Comparison of ENCODE assay signal across 7 mouse cellular contexts in genomic region chr6:61179641-61179948, GRCm38 (mm10). TPM values are rescaled to one million over a fixed set of nuclear protein-coding genes. Genes with fewer than 3 reads are reported as not detected.
DNase-seq lines count a peak whose midpoint lies in the region; ATAC-seq and TF ChIP-seq lines count a peak whose summit lies in the region.

No protein-coding gene starts in this region.

- TF ChIP-seq CTCF in lung, embryonic 14.5 days (IDR thresholded peaks at IDR 0.05; ENCODE audit: low read depth), result no peak
- TF ChIP-seq CTCF in olfactory bulb, adult 2 months (IDR thresholded peaks at IDR 0.05; ENCODE audit: insufficient read depth, low read depth, low read length), result no peak

- 4% methylated on average over 5 of the region's 5 CpGs for WGBS in lung, embryonic 14.5 days
- WGBS in forebrain, embryonic 10.5 days, result 4% methylated on average over 5 of the region's 5 CpGs
- WGBS in limb, embryonic 10.5 days, result 3% methylated on average over 5 of the region's 5 CpGs
- 4% methylated on average over 5 of the region's 5 CpGs for WGBS in olfactory bulb, adult 2 months

- peaks cover 5% of the 10 kb centered on the region; the same call in 1 of the 2 replicates for H3K27me3 ChIP-seq in lung, embryonic 14.5 days (ENCODE audit: insufficient read depth, low read length)
- H3K27me3 ChIP-seq in forebrain, embryonic 10.5 days (ENCODE audit: poor library complexity, severe bottlenecking), result peaks cover 37% of the 10 kb centered on the region
- H3K27me3 ChIP-seq in limb, embryonic 10.5 days (ENCODE audit: low read depth, poor library complexity, severe bottlenecking), result peaks cover 7% of the 10 kb centered on the region; the same call in 1 of the 2 replicates

- no peak; the same call in 1 of the 2 replicates for ATAC-seq in lung, embryonic 14.5 days (ENCODE audit: insufficient read depth)

- no peak overlapping the region for H3K27ac ChIP-seq in lung, embryonic 14.5 days (ENCODE audit: low read depth)
- peak overlapping the region; percentile 89 for H3K27ac ChIP-seq in forebrain, embryonic 10.5 days
- peak overlapping the region; percentile 91 for H3K27ac ChIP-seq in limb, embryonic 10.5 days
- 0 out of 2 replicates have a peak overlapping the region, but pooled peaks have one; percentile 12 for H3K27ac ChIP-seq in olfactory bulb, adult 2 months (ENCODE audit: insufficient read depth, low read depth, low read length)

- peak overlapping the region; percentile 76 for H3K4me3 ChIP-seq in lung, embryonic 14.5 days (ENCODE audit: low read depth, low read length)
- H3K4me3 ChIP-seq in forebrain, embryonic 10.5 days, result peak overlapping the region; percentile 90
- peak overlapping the region; percentile 90 for H3K4me3 ChIP-seq in limb, embryonic 10.5 days
- peak overlapping the region; percentile 71 for H3K4me3 ChIP-seq in olfactory bulb, adult 2 months (ENCODE audit: insufficient read depth, low read depth, low read length)

- peak overlapping the region; percentile 66 for H3K9ac ChIP-seq in lung, embryonic 14.5 days

- TF ChIP-seq POLR2A in olfactory bulb, adult 2 months (IDR thresholded peaks at IDR 0.05; ENCODE audit: insufficient read depth, low read depth, low read length), result no peak

- H3K9me3 ChIP-seq in lung, embryonic 14.5 days (ENCODE audit: low read depth, low read length), result no peaks in the 10 kb centered on the region
- no peaks in the 10 kb centered on the region for H3K9me3 ChIP-seq in forebrain, embryonic 10.5 days
- H3K9me3 ChIP-seq in limb, embryonic 10.5 days (replicated peaks), result no peaks in the 10 kb centered on the region

- no peak for DNase-seq in lung, embryonic 14.5 days
- DNase-seq in lung, postnatal 14 days, result no peak
- no peak for DNase-seq in forebrain, embryonic 10.5 days (ENCODE audit: extremely low spot score, low spot score)
- DNase-seq in limb, embryonic 10.5 days (ENCODE audit: low spot score), result no peak
- DNase-seq in frontal cortex, postnatal 36 days (ENCODE audit: low spot score in 2 of 2), result no peak
- DNase-seq in layer of hippocampus, adult 8-10 months (ENCODE audit: low spot score in 2 of 2), result no peak

- H3K4me1 ChIP-seq in lung, embryonic 14.5 days (ENCODE audit: insufficient read depth), result no peaks in the 10 kb centered on the region
- peaks cover 21% of the 10 kb centered on the region for H3K4me1 ChIP-seq in forebrain, embryonic 10.5 days
- H3K4me1 ChIP-seq in limb, embryonic 10.5 days, result peaks cover 27% of the 10 kb centered on the region
- no peaks in the 10 kb centered on the region for H3K4me1 ChIP-seq in olfactory bulb, adult 2 months (ENCODE audit: control insufficient read depth, insufficient read depth, low read length)

- H3K36me3 ChIP-seq in lung, embryonic 14.5 days (ENCODE audit: insufficient read depth), result no peaks in the 10 kb centered on the region
- H3K36me3 ChIP-seq in forebrain, embryonic 10.5 days (replicated peaks), result no peaks in the 10 kb centered on the region
- no peaks in the 10 kb centered on the region for H3K36me3 ChIP-seq in limb, embryonic 10.5 days

- H3K4me2 ChIP-seq in lung, embryonic 14.5 days, result peak overlapping the region; percentile 94

RNA-seq across cellular contexts. Expression of gene Ccser1, which starts 0.5 kb away (rescaled TPM):
- 8.9 and 10.2 TPM in 2 replicates for polyA plus RNA-seq in lung, embryonic 14.5 days (2014; fragmentation: Nextera tagmentation; extraction: Ambion mirVana)
- 3.7 and 4.5 TPM in 2 replicates for polyA plus RNA-seq in forebrain, embryonic 10.5 days (2016; fragmentation: Nextera tagmentation; extraction: Ambion mirVana)
- polyA plus RNA-seq in limb, embryonic 10.5 days (2016; fragmentation: Nextera tagmentation; extraction: Ambion mirVana), result 9.4 and 10.3 TPM in 2 replicates
- polyA plus RNA-seq in olfactory bulb, adult 2 months (2012; ENCODE audit: insufficient read depth, insufficient read length, low replicate concordance, missing spikeins), result not detected in 2 replicates
- 10 to 100 TPM; 31.3 to 38.5 (median 34.6) TPM for total RNA-seq in layer of hippocampus, adult 8-10 months (2022)
